Mouse (Mus musculus) testis, adult 2 months (tissue): ENCODE data around the gene Paxbp1.

Source experiments
- CTCF ChIP-seq: fragments of 200-500 bp; IDR thresholded peaks from 2 replicates; pipeline ENCODE4 v1.5.1; 2012; ENCODE audit warnings: low read depth, mild to moderate bottlenecking, inconsistent platforms, low read length, moderate library complexity; ENCODE audit not compliant: control insufficient read depth, insufficient read depth, insufficient replicate concordance
- POLR2A ChIP-seq: fragments of 200-500 bp; IDR thresholded peaks from 2 replicates; pipeline ENCODE4 v1.6.1; 2012; ENCODE audit warnings: low read depth, mild to moderate bottlenecking, inconsistent platforms, low read length, moderate library complexity; ENCODE audit not compliant: control insufficient read depth

- TF ChIP-seq CTCF (no peak), POLR2A (no peak)
Observed at GRCm38 (mm10) chr16:91029901-91030300, 14.4 kb downstream of the Paxbp1 start.
